Mouse (Mus musculus) neural tube, embryonic 14.5 days (tissue): Measurements from ENCODE around the gene Mapk3. TPM values are rescaled to one million over a fixed set of nuclear protein-coding genes. Genes with fewer than 3 reads are reported as not detected.

Experiments
- ATAC-seq: fragments of 200-750 bp; cut with Nextera tagmentation; 2 replicates; pipeline ENCODE4 v1.8.0; 2017; ENCODE audit warnings: low read depth, mild to moderate bottlenecking, moderate TSS enrichment, moderate library complexity
- H3K27ac ChIP-seq: fragments of 300-500 bp; sonication (generic); 2 replicates; pipeline ENCODE4 v1.5.1; 2014; ENCODE audit warnings: low read depth, mild to moderate bottlenecking, control low read depth, low read length, moderate library complexity, mixed read lengths
- H3K27me3 ChIP-seq: fragments of 300-500 bp; sonication (generic); 2 replicates; pipeline ENCODE4 v1.6.1; 2014; ENCODE audit warnings: low read length; ENCODE audit not compliant: control insufficient read depth, insufficient read depth
- H3K36me3 ChIP-seq: fragments of 300-500 bp; sonication (generic); 2 replicates; pipeline ENCODE4 v1.6.1; 2014; ENCODE audit warnings: low read length, mixed read lengths; ENCODE audit not compliant: control insufficient read depth, insufficient read depth
- H3K4me1 ChIP-seq: fragments of 300-500 bp; sonication (generic); 2 replicates; pipeline ENCODE4 v1.6.1; 2014; ENCODE audit warnings: low read length; ENCODE audit not compliant: control insufficient read depth, insufficient read depth
- H3K4me2 ChIP-seq: fragments of 300-500 bp; sonication (generic); 2 replicates; pipeline ENCODE4 v1.6.1; 2014; ENCODE audit warnings: mild to moderate bottlenecking, low read depth, low read length, control low read depth
- H3K4me3 ChIP-seq: fragments of 300-500 bp; sonication (generic); 2 replicates; pipeline ENCODE4 v1.5.1; 2014; ENCODE audit warnings: low read depth, low read length, control low read depth, mixed read lengths
- H3K9ac ChIP-seq: fragments of 300-500 bp; sonication (generic); replicated peaks from 2 replicates; pipeline ENCODE4 v1.6.1; 2014; ENCODE audit warnings: low read depth, mild to moderate bottlenecking, control low read depth, low read length, mixed read lengths
- H3K9me3 ChIP-seq: fragments of 300-500 bp; sonication (generic); 2 replicates; pipeline ENCODE4 v1.6.1; 2016; ENCODE audit warnings: low read length; ENCODE audit not compliant: control insufficient read depth
- WGBS: fragments of 180-500 bp; shearing (Covaris S2); extraction: QIAGEN DNeasy Blood & Tissue Kit; methylation state at CpG from one replicate; pipeline ENCODE4 v1.1.7; 2014; 5-methylcytosine and 5-hydroxymethylcytosine counted together
- polyA plus RNA-seq: library from polyadenylated mRNA; unstranded; fragments of >200 nt; fragmentation: Nextera tagmentation; extraction: Ambion mirVana; gene quantifications from 2 replicates; pipeline ENCODE4 v1.2.1, GENCODE M21; 2014

Gene Mapk3
- polyA plus RNA-seq, 1 experiment from 2014 or later = 85.9 TPM

DNA sequence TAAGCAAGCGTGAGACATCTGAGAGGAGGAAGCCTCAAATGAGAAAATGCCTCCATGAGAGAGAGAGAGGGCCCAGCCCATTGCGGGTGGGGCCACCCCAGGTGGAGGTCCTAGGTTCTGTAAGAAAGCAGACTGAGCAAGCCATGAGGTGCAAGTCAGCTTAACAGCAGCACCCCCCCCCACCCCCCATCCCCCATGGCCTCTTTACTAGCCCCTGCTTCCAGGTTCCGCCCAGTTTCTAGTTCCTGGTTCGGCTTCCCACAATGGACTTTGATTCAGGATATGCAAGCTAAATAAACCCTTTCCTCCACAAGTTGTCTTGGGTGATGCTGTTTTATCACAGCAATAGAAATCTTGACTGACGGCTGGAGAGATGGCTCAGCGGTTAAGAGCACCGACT lies 10.6 kb upstream of the Mapk3 start:
- H3K9ac ChIP-seq = no peak overlapping the region
- no peak overlapping the region for H3K27ac ChIP-seq
- H3K4me2 ChIP-seq = no peak overlapping the region
- no peaks in the 10 kb centered on the region for H3K9me3 ChIP-seq
- no peaks in the 10 kb centered on the region for H3K4me1 ChIP-seq
- H3K36me3 ChIP-seq = no peaks in the 10 kb centered on the region
- no peaks in the 10 kb centered on the region for H3K27me3 ChIP-seq
- no peak for ATAC-seq
- WGBS = 82% methylated on average over 7 of the region's 7 CpGs
- no peak overlapping the region for H3K4me3 ChIP-seq

DNA sequence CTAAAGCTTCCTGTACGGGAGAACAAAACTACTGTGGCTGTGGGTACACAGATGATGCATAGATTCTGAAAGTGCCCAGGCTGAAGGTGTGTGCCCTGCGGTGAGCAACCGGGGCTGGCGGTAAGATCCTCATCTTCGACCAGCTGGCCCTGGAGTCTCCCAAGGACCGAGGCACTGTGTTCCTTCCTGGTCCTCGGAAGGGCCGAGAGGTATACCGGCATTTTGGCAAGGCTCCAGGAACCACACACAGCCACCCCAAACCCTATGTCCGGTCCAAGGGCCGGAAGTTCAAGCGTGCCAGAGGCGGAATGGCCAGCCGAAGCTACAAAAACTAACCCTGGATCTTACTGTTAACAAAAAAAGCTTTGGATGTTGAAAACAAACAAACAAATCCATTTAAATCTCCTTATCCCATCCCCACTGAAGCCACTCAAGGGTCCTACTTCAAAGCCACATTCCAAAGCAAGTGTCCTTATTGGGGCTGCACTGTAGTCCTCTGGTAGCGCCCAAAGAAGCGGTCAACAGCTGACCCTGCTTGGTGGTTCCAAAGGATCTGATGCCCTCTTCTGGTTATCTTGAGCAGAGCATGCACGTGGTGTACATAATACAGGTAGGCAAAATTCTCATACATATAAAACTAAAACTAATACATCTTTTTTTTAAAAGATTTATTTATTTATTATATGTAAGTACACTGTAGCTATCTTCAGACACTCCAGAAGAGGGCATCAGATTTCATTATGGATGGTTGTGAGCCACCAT lies 9.6 kb upstream of the Mapk3 start:
- H3K36me3 ChIP-seq = no peaks in the 10 kb centered on the region
- no peak overlapping the region for H3K4me2 ChIP-seq
- ATAC-seq = no peak
- H3K9me3 ChIP-seq = no peaks in the 10 kb centered on the region
- H3K4me1 ChIP-seq = no peaks in the 10 kb centered on the region
- no peak overlapping the region for H3K4me3 ChIP-seq
- H3K9ac ChIP-seq = no peak overlapping the region
- H3K27me3 ChIP-seq = no peaks in the 10 kb centered on the region
- H3K27ac ChIP-seq = no peak overlapping the region
- WGBS = 95% methylated on average over 17 of the region's 17 CpGs

DNA sequence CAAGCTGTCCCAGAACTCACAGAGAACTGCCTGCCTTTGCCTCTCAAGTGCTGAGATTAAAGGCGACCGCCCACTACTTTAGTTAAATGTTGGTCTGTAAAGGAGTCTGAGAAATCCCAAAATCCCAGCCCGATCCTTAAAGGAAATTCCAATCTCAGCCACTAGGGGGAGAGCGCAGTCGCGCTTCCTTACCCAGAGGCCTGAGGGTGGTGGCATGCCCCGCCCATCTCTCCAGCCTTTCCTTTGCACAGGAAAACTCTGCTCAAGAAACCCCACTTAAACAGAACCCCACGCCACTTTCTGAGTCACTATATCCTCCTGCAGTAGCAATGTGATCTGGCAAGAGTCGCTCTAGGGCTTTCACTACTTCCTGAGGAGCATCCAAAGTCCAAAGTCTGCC lies 4.5 kb upstream of the Mapk3 start:
- no peaks in the 10 kb centered on the region for H3K9me3 ChIP-seq
- 1% methylated on average over 9 of the region's 9 CpGs for WGBS
- no peaks in the 10 kb centered on the region for H3K4me1 ChIP-seq
- peak; percentile 65; the same call in 1 of the 2 replicates for ATAC-seq
- H3K27ac ChIP-seq = no peak overlapping the region
- H3K27me3 ChIP-seq = no peaks in the 10 kb centered on the region
- 0 out of 2 replicates have a peak overlapping the region, but pooled peaks have one; percentile 9 for H3K4me2 ChIP-seq
- H3K9ac ChIP-seq = no peak overlapping the region
- no peaks in the 10 kb centered on the region for H3K36me3 ChIP-seq
- no peak overlapping the region for H3K4me3 ChIP-seq

DNA sequence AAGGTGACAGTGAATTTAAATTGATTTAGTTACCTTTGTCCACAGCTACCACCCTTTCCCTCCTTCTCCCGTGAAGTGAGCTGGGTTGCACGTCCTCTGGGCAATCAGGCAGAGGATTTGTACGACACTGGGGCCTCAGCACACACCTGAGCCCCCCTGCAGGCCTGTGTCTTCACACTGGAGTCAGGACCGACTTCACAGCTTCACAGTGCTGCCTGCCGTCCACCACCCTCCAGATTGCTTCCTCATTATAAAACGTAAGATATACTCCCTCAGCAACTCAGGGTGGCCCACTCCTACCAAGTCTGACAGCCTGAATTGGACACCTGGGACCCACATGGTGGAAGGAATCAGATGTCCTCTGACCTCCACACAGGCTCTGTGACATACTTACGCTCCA lies 862 bp upstream of the Mapk3 start:
- Histone ChIP-seq H3K4me1 (peaks cover 19% of the 10 kb centered on the region), H3K4me2 (no peak overlapping the region), H3K9me3 (no peaks in the 10 kb centered on the region), H3K36me3 (no peaks in the 10 kb centered on the region), H3K27ac (no peak overlapping the region), H3K9ac (no peak overlapping the region), H3K27me3 (no peaks in the 10 kb centered on the region), H3K4me3 (no peak overlapping the region)
- ATAC-seq = 0 out of 2 replicates have a peak, but pooled peaks have one; percentile 2
- WGBS = 52% methylated on average over 7 of the region's 7 CpGs

DNA sequence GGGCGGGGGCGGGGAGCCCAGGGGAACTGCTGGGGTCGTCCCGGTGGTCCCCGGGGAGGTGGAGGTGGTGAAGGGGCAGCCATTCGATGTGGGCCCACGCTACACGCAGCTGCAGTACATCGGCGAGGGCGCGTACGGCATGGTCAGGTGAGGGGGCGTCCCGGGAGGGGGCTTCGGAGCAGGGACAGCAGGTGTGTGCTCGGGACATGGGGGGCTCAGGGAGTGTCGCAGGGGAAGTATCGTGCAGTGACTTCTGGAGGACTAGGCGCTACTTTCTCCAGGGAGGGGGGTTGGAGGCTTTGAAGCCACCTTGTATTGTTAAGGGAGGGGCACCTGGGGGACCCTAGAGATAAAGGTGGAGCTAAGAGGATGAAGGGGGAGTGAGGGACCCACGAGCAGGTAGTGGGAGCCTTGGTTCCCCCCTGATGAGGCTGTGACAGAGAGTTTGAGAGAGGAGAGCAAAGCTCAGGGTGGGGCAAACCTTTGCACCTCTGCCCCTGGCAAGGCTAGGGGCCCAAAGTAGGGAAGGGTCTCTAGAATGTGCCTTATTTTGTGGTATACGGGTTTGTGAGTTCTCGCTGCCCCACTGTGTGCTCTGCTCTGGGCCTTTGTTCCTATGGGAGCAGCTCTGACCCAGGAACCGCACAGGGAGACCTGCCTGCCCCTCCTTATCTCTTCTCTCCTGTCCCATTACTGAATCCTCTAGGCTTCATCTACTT lies 430 bp downstream of the Mapk3 start:
- Histone ChIP-seq H3K27me3 (no peaks in the 10 kb centered on the region), H3K36me3 (peaks cover 2% of the 10 kb centered on the region; the same call in 1 of the 2 replicates), H3K27ac (peak overlapping the region; percentile 85), H3K4me1 (peaks cover 19% of the 10 kb centered on the region), H3K4me3 (peak overlapping the region; percentile 66), H3K4me2 (peak overlapping the region; percentile 59), H3K9ac (peak overlapping the region; percentile 83), H3K9me3 (no peaks in the 10 kb centered on the region)
- ATAC-seq = peak; percentile 68
- WGBS = 2% methylated on average over 24 of the region's 24 CpGs

DNA sequence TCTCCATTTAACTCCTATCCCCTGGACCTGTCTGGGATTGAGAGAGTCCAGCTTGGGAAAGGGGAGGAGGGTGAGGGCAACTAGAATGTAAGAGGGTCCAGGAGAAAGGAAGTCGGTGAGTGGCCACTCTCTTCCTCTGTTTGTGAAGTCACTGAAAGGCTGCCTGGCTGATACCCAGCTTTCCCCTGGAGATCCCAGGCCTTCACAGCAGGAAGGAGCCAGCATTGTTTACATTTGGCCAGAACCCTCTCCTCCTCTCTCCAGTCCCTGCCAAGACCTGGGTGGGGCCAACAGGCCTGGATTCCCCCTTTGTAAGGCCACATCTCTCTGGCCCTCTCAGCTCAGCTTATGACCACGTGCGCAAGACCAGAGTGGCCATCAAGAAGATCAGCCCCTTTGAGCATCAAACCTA lies 996 bp downstream of the Mapk3 start:
- Histone ChIP-seq H3K27me3 (no peaks in the 10 kb centered on the region), H3K4me2 (peak overlapping the region; percentile 59), H3K9me3 (no peaks in the 10 kb centered on the region), H3K4me3 (peak overlapping the region; percentile 66), H3K27ac (peak overlapping the region; percentile 85), H3K36me3 (peaks cover 6% of the 10 kb centered on the region), H3K9ac (peak overlapping the region; percentile 83), H3K4me1 (peaks cover 19% of the 10 kb centered on the region)
- 21% methylated on average over 3 of the region's 3 CpGs for WGBS
- peak; percentile 49; the same call in 1 of the 2 replicates for ATAC-seq

DNA sequence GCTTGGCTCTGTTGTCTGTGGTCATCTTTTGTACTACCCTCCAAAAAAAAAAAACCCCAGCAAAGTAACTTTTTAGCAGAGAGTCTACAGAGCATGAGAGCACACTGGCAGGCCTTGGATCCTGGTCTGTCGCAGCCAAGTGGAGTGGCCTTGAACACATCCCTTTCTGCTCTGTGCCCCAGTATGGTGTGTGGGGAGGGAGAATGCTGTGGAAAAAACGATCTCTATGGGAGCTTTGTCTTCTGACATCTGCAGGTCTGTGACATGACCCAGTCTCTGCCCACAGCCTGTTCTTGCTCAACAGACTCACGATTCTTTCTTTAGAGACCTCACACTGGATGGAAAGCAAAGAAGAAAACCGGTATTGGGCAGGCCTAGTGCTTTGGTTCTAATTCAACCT lies 1.6 kb downstream of the Mapk3 start:
- H3K9me3 ChIP-seq = no peaks in the 10 kb centered on the region
- H3K36me3 ChIP-seq = peaks cover 11% of the 10 kb centered on the region
- H3K4me3 ChIP-seq = peak overlapping the region; percentile 66; the same call in 1 of the 2 replicates
- H3K27me3 ChIP-seq = no peaks in the 10 kb centered on the region
- peak overlapping the region; percentile 59 for H3K4me2 ChIP-seq
- H3K9ac ChIP-seq = peak overlapping the region; percentile 5; the same call in 1 of the 2 replicates
- WGBS = 71% methylated on average over 4 of the region's 4 CpGs
- peaks cover 19% of the 10 kb centered on the region for H3K4me1 ChIP-seq
- peak overlapping the region; percentile 85 for H3K27ac ChIP-seq
- ATAC-seq = no peak

DNA sequence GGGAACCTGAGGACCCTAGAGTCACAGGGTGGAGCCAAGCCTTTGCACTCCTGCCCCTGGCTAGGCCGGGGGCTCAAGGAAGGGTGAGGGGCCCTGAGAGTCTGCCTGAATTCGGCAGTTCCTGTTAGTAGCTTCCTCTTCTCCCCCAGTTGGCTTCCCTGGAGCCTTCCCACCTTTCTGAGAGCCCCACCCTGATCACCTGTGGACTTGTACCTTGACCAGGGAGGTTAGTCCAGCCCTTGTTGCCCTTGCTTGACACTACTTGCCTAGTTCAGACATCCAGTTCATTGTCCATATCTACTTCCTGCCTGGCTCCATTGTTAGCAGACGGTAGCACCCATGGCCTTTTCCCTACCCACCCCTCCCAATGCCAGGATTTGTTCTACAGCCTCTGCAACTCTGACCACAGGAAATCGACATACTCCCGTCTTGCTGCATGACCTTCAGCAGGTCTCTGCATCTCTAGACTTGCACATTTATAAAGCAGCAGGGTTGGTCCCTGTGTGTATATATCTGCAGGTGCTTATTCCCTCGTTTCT lies 2.2 kb downstream of the Mapk3 start:
- no peak overlapping the region for H3K9ac ChIP-seq

More for the DNA sequence above, 2.2 kb downstream of the Mapk3 start:
- no peaks in the 10 kb centered on the region for H3K27me3 ChIP-seq
- H3K27ac ChIP-seq = 0 out of 2 replicates have a peak overlapping the region, but pooled peaks have one; percentile 30
- WGBS = 72% methylated on average over 6 of the region's 6 CpGs
- H3K36me3 ChIP-seq = peaks cover 11% of the 10 kb centered on the region
- H3K4me2 ChIP-seq = peak overlapping the region; percentile 59; the same call in 1 of the 2 replicates
- no peak overlapping the region for H3K4me3 ChIP-seq
- peaks cover 19% of the 10 kb centered on the region for H3K4me1 ChIP-seq
- H3K9me3 ChIP-seq = no peaks in the 10 kb centered on the region
- ATAC-seq = no peak
